Mouse (Mus musculus): ENCODE measurements around the gene Ccl9. TPM values are rescaled to one million over a fixed set of nuclear protein-coding genes. Genes with fewer than 3 reads are reported as not detected.

Ccl9 gene
- polyA plus RNA-seq, 1 experiment = not detected

GRCm38 (mm10) chr11:83606396-83606795, 28.0 kb upstream of the Ccl9 start:
- H3K27ac ChIP-seq (ENCODE audit: insufficient read depth, low read length) = no peak overlapping the region
- no peaks in the 10 kb centered on the region for H3K9me3 ChIP-seq (replicated peaks; ENCODE audit: control insufficient read depth, insufficient read depth, low read length, poor library complexity, severe bottlenecking)
- H3K4me1 ChIP-seq (ENCODE audit: control insufficient read depth, insufficient read depth, low read length) = no peaks in the 10 kb centered on the region
- no peaks in the 10 kb centered on the region for H3K27me3 ChIP-seq (ENCODE audit: control insufficient read depth, insufficient read depth, low read length, poor library complexity, severe bottlenecking)
- no peak overlapping the region for H3K9ac ChIP-seq (ENCODE audit: low read depth, poor library complexity, severe bottlenecking)
- H3K4me3 ChIP-seq (ENCODE audit: low read depth, low read length) = no peak overlapping the region
- no peaks in the 10 kb centered on the region for H3K36me3 ChIP-seq (ENCODE audit: control insufficient read depth, insufficient read depth, low read length, poor library complexity, severe bottlenecking)
- TF ChIP-seq POLR2A (IDR thresholded peaks at IDR 0.05; ENCODE audit: insufficient read depth, low read length) (no peak), EP300 (IDR thresholded peaks at IDR 0.05; ENCODE audit: insufficient read depth, low read depth, low read length) (no peak), CTCF (IDR thresholded peaks at IDR 0.05; ENCODE audit: low read depth, low read length) (no peak)

- no peaks in the 10 kb centered on the region for H3K27me3 ChIP-seq (ENCODE audit: control insufficient read depth, insufficient read depth, low read length, poor library complexity, severe bottlenecking)
- H3K27ac ChIP-seq (ENCODE audit: insufficient read depth, low read length) = no peak overlapping the region
- TF ChIP-seq EP300 (IDR thresholded peaks at IDR 0.05; ENCODE audit: insufficient read depth, low read depth, low read length) (no peak), POLR2A (IDR thresholded peaks at IDR 0.05; ENCODE audit: insufficient read depth, low read length) (no peak), CTCF (IDR thresholded peaks at IDR 0.05; ENCODE audit: low read depth, low read length) (no peak)
Observed at GRCm38 (mm10) chr11:83605535-83605934, 27.1 kb upstream of the Ccl9 start.

GRCm38 (mm10) chr11:83604698-83605097, 26.3 kb upstream of the Ccl9 start:
- Histone ChIP-seq H3K27me3 (ENCODE audit: control insufficient read depth, insufficient read depth, low read length, poor library complexity, severe bottlenecking) (no peaks in the 10 kb centered on the region), H3K9me3 (replicated peaks; ENCODE audit: control insufficient read depth, insufficient read depth, low read length, poor library complexity, severe bottlenecking) (no peaks in the 10 kb centered on the region), H3K36me3 (ENCODE audit: control insufficient read depth, insufficient read depth, low read length, poor library complexity, severe bottlenecking) (no peaks in the 10 kb centered on the region), H3K4me1 (ENCODE audit: control insufficient read depth, insufficient read depth, low read length) (no peaks in the 10 kb centered on the region), H3K27ac (ENCODE audit: insufficient read depth, low read length) (no peak overlapping the region), H3K9ac (ENCODE audit: low read depth, poor library complexity, severe bottlenecking) (no peak overlapping the region), H3K4me3 (ENCODE audit: low read depth, low read length) (no peak overlapping the region)
- TF ChIP-seq POLR2A (IDR thresholded peaks at IDR 0.05; ENCODE audit: insufficient read depth, low read length) = no peak
- TF ChIP-seq EP300 (IDR thresholded peaks at IDR 0.05; ENCODE audit: insufficient read depth, low read depth, low read length) = no peak
- no peak for TF ChIP-seq CTCF (IDR thresholded peaks at IDR 0.05; ENCODE audit: low read depth, low read length)

More at GRCm38 (mm10) chr11:83605535-83605934, 27.1 kb upstream of the Ccl9 start:
- no peaks in the 10 kb centered on the region for H3K4me1 ChIP-seq (ENCODE audit: control insufficient read depth, insufficient read depth, low read length)
- no peak overlapping the region for H3K9ac ChIP-seq (ENCODE audit: low read depth, poor library complexity, severe bottlenecking)
- no peaks in the 10 kb centered on the region for H3K36me3 ChIP-seq (ENCODE audit: control insufficient read depth, insufficient read depth, low read length, poor library complexity, severe bottlenecking)
- no peak overlapping the region for H3K4me3 ChIP-seq (ENCODE audit: low read depth, low read length)
- no peaks in the 10 kb centered on the region for H3K9me3 ChIP-seq (replicated peaks; ENCODE audit: control insufficient read depth, insufficient read depth, low read length, poor library complexity, severe bottlenecking)

- Histone ChIP-seq H3K9ac (ENCODE audit: low read depth, poor library complexity, severe bottlenecking) (no peak overlapping the region), H3K4me1 (ENCODE audit: control insufficient read depth, insufficient read depth, low read length) (no peaks in the 10 kb centered on the region), H3K4me3 (ENCODE audit: low read depth, low read length) (no peak overlapping the region), H3K27me3 (ENCODE audit: control insufficient read depth, insufficient read depth, low read length, poor library complexity, severe bottlenecking) (no peaks in the 10 kb centered on the region), H3K9me3 (replicated peaks; ENCODE audit: control insufficient read depth, insufficient read depth, low read length, poor library complexity, severe bottlenecking) (no peaks in the 10 kb centered on the region), H3K36me3 (ENCODE audit: control insufficient read depth, insufficient read depth, low read length, poor library complexity, severe bottlenecking) (no peaks in the 10 kb centered on the region), H3K27ac (ENCODE audit: insufficient read depth, low read length) (no peak overlapping the region)
- TF ChIP-seq POLR2A (IDR thresholded peaks at IDR 0.05; ENCODE audit: insufficient read depth, low read length) (no peak), EP300 (IDR thresholded peaks at IDR 0.05; ENCODE audit: insufficient read depth, low read depth, low read length) (no peak), CTCF (IDR thresholded peaks at IDR 0.05; ENCODE audit: low read depth, low read length) (no peak)
Observed at GRCm38 (mm10) chr11:83603399-83603798, 25.0 kb upstream of the Ccl9 start.

- Histone ChIP-seq H3K9me3 (replicated peaks; ENCODE audit: control insufficient read depth, insufficient read depth, low read length, poor library complexity, severe bottlenecking) (no peaks in the 10 kb centered on the region), H3K27ac (ENCODE audit: insufficient read depth, low read length) (no peak overlapping the region), H3K27me3 (ENCODE audit: control insufficient read depth, insufficient read depth, low read length, poor library complexity, severe bottlenecking) (no peaks in the 10 kb centered on the region), H3K9ac (ENCODE audit: low read depth, poor library complexity, severe bottlenecking) (no peak overlapping the region), H3K36me3 (ENCODE audit: control insufficient read depth, insufficient read depth, low read length, poor library complexity, severe bottlenecking) (no peaks in the 10 kb centered on the region), H3K4me1 (ENCODE audit: control insufficient read depth, insufficient read depth, low read length) (no peaks in the 10 kb centered on the region), H3K4me3 (ENCODE audit: low read depth, low read length) (no peak overlapping the region)
- TF ChIP-seq EP300 (IDR thresholded peaks at IDR 0.05; ENCODE audit: insufficient read depth, low read depth, low read length) (no peak), POLR2A (IDR thresholded peaks at IDR 0.05; ENCODE audit: insufficient read depth, low read length) (no peak), CTCF (IDR thresholded peaks at IDR 0.05; ENCODE audit: low read depth, low read length) (no peak)
Observed at GRCm38 (mm10) chr11:83600576-83600975, 22.1 kb upstream of the Ccl9 start.

- H3K4me3 ChIP-seq (ENCODE audit: low read depth, low read length) = no peak overlapping the region
- H3K4me1 ChIP-seq (ENCODE audit: control insufficient read depth, insufficient read depth, low read length) = no peaks in the 10 kb centered on the region
- no peak overlapping the region for H3K27ac ChIP-seq (ENCODE audit: insufficient read depth, low read length)
- no peaks in the 10 kb centered on the region for H3K27me3 ChIP-seq (ENCODE audit: control insufficient read depth, insufficient read depth, low read length, poor library complexity, severe bottlenecking)
- TF ChIP-seq EP300 (IDR thresholded peaks at IDR 0.05; ENCODE audit: insufficient read depth, low read depth, low read length) = no peak
- H3K36me3 ChIP-seq (ENCODE audit: control insufficient read depth, insufficient read depth, low read length, poor library complexity, severe bottlenecking) = no peaks in the 10 kb centered on the region
- H3K9me3 ChIP-seq (replicated peaks; ENCODE audit: control insufficient read depth, insufficient read depth, low read length, poor library complexity, severe bottlenecking) = no peaks in the 10 kb centered on the region
- H3K9ac ChIP-seq (ENCODE audit: low read depth, poor library complexity, severe bottlenecking) = no peak overlapping the region
Observed at GRCm38 (mm10) chr11:83598991-83599390, 20.6 kb upstream of the Ccl9 start.

All from ES-Bruce4 (cell line).